Mouse (Mus musculus) midbrain, embryonic 11.5 days (tissue): Measurements from ENCODE around the gene Vmn1r192. TPM values are rescaled to one million over a fixed set of nuclear protein-coding genes. Genes with fewer than 3 reads are reported as not detected.

Experiments used
- microRNA-seq: library from miRNA; unstranded; fragments of <30 nt; microRNA quantifications from one replicate; pipeline ENCODE4, GENCODE M21; 2017
- polyA plus RNA-seq: library from polyadenylated mRNA; unstranded; fragments of >200 nt; fragmentation: Nextera tagmentation; extraction: Ambion mirVana; gene quantifications from 2 replicates; pipeline ENCODE4 v1.2.1, GENCODE M21; 2014

Gene Vmn1r192
- polyA plus RNA-seq, 1 experiment from 2014 or later: not detected

Small RNA genes within 50 kb of the gene (microRNA-seq; reads per million reads assigned to microRNA genes)
- gene Gm23282 (not detected), gene Gm25084 (not detected)

Other genes starting within 250 kb of the Vmn1r192 start
- 26.7 and 27.9 TPM in 2 replicates for gene Zfp184, start 246.0 kb downstream of the Vmn1r192 start, polyA plus RNA-seq
- not detected in 2 replicates for gene Pom121l2, start 209.9 kb downstream of the Vmn1r192 start, polyA plus RNA-seq
- 0.10 and 0.37 TPM in 2 replicates for gene Prss16, start 181.4 kb downstream of the Vmn1r192 start, polyA plus RNA-seq
- gene Hist1h2ah, start 155.6 kb downstream of the Vmn1r192 start, polyA plus RNA-seq: 6.3 and 6.8 TPM in 2 replicates
- gene Hist1h2bk, start 155.3 kb downstream of the Vmn1r192 start, polyA plus RNA-seq: 9.9 and 11.3 TPM in 2 replicates
- gene Hist1h4i, start 149.8 kb downstream of the Vmn1r192 start, polyA plus RNA-seq: 43.8 and 43.9 TPM in 2 replicates
- gene Hist1h2ag, start 148.2 kb downstream of the Vmn1r192 start, polyA plus RNA-seq: 46.4 and 70.6 TPM in 2 replicates
- 9.9 and 12.6 TPM in 2 replicates for gene Hist1h2bj, start 147.9 kb downstream of the Vmn1r192 start, polyA plus RNA-seq
- gene Vmn1r188, start 106.7 kb downstream of the Vmn1r192 start, polyA plus RNA-seq: not detected in 2 replicates
- gene Vmn1r189, start 85.3 kb downstream of the Vmn1r192 start, polyA plus RNA-seq: not detected in 2 replicates
- not detected in 2 replicates for gene Vmn1r191, start 7.2 kb downstream of the Vmn1r192 start, polyA plus RNA-seq
- gene Vmn1r193, start 32.0 kb upstream of the Vmn1r192 start, polyA plus RNA-seq: not detected in 2 replicates
- not detected in 2 replicates for gene Vmn1r194, start 53.1 kb upstream of the Vmn1r192 start, polyA plus RNA-seq
- gene Vmn1r195, start 79.4 kb upstream of the Vmn1r192 start, polyA plus RNA-seq: not detected in 2 replicates
- not detected in 2 replicates for gene Vmn1r196, start 98.8 kb upstream of the Vmn1r192 start, polyA plus RNA-seq
- gene Vmn1r197, start 133.4 kb upstream of the Vmn1r192 start, polyA plus RNA-seq: not detected in 2 replicates
- gene Vmn1r198, start 159.2 kb upstream of the Vmn1r192 start, polyA plus RNA-seq: not detected in 2 replicates
- not detected in 2 replicates for gene Vmn1r199, start 188.7 kb upstream of the Vmn1r192 start, polyA plus RNA-seq
- gene Vmn1r200, start 199.2 kb upstream of the Vmn1r192 start, polyA plus RNA-seq: 0.20 TPM in 1 of 2 replicates, not detected in the other